Mouse (Mus musculus): ENCODE measurements at regions not wholly inside any gene's neighbourhood (a gene's known extent, or its start where the extent isn't known, plus 50 kb on each side); places are given as distances from the start of the nearest gene placed in this dataset.
"Not testable (repeated sequence)": the region's sequence is repeated elsewhere in the genome, so short reads cannot be mapped to it uniquely, and the experiment has no call there.

DNA sequence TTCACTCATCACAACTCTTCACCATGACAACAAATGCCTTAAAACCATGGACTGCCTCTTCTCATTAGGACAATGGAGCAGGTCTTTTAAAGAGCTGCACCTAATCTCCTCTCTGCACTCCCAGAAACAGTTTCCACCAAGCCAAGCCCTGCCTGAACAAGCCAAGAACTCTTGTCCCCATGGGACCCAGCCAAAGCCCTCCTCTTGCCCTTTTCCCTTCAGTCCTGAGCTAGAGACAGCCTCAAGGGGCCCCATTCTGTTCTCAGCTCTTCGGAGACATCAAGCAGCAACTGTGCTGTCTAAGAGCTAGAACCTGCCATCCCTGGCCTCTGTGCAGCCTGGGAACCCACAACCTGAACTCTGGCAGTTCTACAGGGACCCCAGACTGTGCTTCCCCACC, 345.0 kb upstream of the Irak1bp1 start:
- DNase-seq, result peak; percentile 14 to 33

DNA sequence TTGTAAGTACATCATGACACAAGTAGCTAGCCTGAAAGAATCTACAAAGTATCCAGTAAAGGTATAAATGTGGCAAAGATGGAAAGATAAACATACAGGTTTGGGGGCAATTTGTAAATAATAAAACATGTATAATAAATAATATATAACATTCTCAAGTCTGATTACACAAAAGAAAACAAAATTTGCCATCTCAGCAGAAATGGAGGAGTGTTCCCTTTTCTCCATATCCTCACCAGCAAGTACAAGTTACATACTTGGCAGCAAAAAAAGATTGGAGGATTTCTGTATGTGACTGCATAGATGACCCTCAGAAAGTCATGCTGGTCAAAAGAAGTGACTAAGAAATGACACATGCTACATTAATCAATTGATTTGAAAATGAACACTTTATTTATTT, 335.9 kb upstream of the Irak1bp1 start:
- no peak for DNase-seq

DNA sequence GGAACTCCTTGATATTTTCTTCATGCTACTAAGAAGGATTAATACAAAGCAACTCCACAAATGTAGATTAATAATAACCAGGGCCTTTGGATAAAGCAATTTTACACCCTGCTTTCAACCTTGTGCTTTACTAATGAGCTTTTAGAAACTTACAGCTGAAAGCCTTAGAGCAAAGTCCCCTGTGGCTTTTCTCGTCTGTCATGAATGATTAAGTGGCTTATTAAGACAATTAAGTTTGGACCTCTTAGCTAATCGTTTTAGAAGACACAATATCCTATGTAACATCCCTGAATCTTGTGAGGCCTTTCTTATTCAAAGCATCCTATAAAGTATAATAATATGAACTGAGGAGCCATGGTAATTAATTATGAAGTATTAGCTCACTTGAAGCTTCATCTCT, 319.3 kb upstream of the Irak1bp1 start:
- DNase-seq, result no peak

DNA sequence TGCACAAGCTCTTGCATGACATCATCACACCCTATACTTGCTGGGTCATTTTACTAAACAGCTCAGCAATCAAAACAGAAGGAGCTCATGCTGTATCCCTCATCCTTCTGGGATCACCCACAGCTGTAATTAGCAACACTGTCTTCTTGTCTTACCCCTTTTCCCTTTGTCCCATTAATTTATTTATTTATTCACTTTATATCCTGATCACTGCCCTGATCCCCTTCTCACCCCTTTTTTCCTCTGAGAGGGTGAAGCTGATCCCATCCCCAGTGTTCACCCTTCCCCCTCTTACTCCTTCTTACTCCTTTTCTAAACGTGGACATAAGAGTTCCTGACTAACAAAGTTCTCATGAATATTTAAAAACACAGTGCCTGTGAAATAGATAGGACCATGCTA, 310.3 kb upstream of the Irak1bp1 start:
- no peak for DNase-seq

DNA sequence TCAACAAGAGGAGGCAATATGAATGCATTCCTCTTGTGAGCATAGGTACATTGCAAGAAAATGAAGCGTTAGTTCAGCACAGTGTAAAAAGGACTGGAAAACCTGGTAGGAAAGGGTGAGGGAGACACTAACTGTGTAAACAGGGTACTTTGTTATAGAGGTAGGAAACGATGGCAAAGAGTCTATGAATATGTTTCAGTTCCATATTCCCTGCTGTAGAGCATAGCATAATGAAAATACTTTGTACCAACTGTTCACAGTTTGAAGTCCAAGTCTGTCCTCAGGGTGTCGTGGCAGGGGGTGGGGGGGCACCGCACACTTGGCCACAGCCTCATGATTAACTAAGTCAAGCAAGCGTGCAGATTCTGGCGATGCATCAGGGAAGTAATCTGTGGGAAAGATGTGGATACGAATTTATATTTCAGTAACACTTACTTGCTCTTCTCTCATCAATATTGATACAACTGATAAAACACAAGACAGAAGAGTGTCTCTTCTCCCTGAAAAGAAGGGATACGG, 301.4 kb upstream of the Irak1bp1 start:
- DNase-seq, result no peak

DNA sequence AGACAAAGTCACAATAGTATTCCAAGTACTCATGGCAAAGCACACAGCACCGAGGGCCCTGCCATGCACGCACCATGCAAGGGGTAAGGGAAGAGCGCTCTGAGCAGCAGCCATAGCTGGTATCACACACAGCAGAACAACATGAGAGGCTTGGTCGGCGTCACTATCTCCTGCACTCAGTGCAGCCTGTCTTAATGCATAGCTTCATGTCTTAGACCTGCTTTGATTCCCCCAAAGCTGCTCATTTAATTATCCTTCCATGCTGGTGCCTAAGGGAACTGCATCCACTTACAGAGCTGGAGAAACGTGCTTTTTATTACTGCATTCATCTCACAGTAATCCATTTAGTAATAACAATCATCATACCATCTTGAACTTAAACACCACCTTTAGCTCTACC, 276.6 kb upstream of the Irak1bp1 start:
- no peak for DNase-seq

DNA sequence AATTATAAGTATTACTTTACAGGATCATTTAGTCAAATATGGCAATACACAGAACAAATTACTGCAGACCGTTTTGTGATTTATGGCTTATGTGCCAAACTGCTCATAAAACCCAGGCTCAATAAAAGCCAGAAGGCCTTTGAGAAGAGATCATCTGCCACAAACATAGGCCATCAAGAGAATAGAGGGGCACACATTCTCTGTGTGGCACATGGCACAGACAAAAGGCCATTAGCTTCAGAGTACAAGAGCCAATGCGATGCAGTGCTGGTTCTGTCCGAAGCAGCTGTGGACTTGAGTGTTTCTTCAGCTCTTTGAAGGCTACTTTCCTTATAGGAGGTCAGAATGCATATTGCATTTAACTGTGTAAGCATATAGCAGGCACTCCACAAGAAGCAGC, 276.1 kb upstream of the Irak1bp1 start:
- DNase-seq, result no peak

DNA sequence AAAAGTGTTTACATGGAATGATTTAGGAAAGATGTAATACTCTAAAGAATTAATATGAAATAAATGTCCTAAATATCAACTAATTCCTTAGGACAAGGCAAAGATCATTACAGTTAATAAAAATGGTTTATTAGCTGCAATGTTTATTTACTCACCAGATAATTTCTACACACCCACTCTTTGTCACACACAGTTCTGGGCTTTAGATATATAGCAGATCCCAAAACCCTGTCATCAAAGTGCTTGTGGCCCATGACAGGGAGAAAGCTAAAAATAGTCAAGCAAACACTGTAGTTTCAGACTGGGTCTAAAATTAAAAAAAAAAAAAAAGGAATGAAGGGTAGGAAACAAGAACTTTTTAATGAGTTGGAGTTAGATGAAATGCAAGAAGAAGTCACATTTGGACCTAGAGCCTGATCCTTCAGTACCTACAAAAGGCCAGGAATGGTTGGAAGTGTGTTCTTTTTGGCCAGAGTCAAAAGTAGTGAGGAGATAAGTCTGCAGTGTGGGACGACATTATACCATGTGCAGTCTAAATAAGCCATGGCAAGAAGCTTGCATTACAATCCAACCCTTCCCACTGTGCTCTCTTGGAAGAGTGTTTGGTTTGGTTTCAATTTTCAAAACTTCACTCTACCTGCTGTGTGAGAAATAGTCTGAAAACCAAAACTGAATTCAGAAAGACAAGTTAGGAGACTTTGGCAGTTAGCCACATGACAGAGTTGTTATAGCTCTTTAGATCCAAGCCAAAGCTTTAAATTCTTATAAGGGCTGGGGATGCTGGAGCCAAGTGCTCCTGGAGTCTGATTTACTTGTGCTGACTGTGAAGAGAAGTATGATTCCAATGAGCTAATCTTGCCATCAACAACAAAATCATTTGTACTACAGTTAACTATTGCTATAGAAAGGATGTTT, 266.5 kb upstream of the Irak1bp1 start:
- peak; percentile 6 to 10 for DNase-seq

DNA sequence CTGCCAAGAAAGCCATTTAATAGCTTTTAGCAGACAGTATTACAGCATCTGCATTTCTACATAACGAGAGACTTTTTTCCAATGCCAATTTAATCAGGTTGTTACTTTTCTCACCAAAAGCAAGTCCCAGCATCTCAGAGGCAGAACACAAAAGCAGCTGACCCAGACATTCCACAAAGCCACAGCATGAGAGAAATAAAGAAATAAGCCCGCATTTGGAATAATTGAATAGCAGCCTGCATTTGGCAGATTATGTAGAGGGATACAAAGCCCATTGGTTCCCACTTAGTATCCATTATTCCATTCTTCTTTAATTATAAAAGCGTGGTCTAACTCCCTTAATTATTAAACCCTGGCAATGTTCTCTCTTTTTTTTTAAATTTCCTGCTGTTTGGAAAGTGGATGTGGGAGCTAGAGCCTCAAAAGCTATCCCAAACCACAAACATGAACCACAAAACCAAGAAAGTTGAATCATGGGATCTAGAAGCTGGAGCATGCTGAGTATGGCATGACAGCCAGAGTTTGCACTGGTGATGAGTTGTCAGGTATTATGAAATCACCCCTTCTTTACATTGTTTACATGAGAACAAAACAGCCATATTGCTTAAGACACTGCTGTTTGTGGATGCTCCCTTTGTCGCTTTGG, 247.8 kb upstream of the Irak1bp1 start:
- DNase-seq, result no peak

DNA sequence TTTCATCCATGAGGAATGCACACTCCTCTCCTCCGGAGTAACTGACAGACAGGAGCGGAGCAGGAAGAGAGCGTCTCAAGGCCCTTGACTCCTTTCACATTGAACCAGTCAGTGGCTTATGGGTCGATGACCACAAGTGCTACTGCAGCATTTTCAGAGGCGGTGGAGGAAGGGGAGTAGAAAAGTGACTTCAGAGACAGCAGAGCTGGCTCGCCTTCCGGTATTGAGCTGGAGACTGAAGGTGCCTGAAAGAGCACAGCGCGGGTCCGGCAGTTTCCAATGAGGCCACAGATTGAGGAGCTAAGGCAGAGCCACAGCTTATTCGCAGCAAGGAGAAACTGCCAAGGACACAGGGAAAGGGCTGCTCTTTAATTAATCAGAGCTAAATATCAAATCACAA, 220.2 kb upstream of the Irak1bp1 start:
- DNase-seq, result no peak

DNA sequence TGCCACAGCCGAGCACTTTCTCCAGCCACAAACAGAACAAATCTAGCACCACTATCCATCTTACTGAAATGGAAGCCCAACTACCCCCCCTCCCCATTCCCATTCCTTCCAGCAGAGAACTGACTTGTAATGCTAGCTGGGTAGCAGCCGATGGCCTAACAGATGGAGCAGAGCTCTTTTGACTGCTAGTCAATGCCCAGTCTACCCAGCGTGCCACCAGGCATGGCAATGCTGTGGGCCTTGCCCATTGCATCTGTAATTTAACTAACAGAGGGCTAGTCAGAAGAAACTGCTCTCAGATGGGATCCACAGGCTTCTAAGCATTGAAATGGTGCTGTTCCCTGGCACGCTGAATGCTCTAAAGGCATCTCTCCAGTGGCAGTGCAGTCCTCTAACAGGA, 219.4 kb upstream of the Irak1bp1 start:
- DNase-seq, result no peak

DNA sequence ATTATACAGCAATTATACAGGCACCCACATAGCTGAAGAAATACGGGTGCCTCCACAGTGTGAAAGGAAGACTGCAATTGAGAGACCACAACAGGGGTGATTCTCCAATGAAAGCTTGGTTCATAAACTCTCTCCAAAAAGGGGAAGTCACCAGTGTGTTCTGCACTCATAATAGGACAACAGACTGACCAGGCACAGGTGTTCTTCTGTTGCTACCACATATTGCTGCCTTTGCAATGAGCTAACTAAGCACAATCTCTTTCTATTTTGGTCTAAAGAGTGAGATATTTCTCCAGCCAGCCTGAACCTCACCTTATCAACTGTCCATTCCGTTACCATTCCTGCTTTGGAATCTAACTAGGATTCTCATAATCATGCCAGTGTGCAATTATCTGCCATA, 216.8 kb upstream of the Irak1bp1 start:
- DNase-seq, result no peak

DNA sequence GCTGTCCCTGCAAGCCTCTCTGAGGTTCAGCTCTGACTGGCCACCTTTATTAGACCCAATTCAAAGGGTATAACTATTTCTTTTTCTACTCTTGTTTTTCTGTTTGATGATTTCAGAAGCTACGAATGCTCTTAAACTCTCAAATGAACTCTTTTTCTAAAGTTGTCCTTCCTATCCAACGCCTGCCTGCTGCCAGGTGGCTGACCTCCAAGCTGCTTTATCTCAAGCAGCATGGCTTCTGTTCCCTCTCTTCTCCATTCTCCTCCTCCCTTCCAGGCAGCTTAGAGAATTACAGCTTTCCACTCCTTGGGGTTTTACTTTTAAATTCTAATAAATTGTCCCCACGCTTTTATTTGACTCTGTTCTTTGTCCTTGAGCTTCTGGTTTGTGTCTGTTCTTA, 196.9 kb upstream of the Irak1bp1 start:
- peak; percentile 50 to 59 for DNase-seq

DNA sequence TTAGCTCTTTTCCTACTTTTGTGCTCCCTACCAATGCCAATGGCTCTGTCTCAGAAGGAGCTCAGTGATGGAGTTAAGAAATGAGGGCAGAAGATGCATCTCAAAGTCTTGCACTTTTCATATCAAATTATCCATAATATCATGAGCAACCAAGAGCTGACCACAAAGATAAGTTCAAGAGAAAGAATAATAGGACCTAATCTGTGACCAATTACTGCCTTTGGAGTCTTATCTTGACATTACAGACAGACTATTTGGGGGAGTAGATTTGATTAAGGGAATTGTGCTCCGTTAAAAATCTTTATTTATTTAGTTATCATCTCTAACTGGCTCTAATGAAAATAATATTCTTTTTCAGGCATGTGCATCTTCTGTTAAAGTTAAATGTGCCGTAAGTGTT, 189.1 kb upstream of the Irak1bp1 start:
- no peak for DNase-seq

DNA sequence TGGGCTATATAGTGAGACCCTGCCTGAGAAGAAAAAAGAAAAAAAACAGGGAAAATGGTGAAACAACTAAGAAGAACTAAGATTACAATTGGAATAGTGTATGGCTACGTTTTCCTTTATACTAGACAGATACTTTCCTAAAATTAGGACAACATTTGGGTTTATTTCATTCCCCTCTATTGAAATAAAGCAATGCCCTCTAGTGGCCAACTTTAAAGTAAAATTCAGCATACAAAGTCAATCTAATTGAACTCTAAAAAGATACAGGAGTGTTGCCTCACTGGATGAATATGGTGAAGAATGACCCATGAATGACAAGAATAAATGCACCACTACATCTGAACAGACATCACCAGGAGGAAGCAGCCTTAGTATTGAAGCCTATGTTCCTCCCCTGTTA, 185.4 kb upstream of the Irak1bp1 start:
- peak in 1 of 2 experiments; percentile 15 for DNase-seq

DNA sequence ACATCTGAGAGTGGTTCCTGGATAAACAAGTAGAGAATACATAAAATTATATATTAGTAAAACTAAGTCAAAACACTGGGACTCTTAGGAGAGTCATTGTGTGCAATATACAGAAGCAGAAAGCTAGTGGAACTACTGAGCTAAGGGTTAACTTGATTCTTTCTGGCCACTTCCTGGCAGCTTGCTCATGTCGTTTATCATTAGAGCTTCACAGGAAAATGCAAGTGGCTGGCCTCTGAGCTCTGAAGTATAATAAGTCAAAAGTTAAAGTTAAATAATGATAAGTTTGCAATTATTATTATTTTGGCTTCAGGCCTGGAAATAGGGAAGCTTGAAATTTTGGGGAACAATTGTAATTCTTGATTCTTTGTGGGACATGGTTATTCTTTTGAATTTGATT, 173.8 kb upstream of the Irak1bp1 start:
- not testable (repeated sequence) for DNase-seq

DNA sequence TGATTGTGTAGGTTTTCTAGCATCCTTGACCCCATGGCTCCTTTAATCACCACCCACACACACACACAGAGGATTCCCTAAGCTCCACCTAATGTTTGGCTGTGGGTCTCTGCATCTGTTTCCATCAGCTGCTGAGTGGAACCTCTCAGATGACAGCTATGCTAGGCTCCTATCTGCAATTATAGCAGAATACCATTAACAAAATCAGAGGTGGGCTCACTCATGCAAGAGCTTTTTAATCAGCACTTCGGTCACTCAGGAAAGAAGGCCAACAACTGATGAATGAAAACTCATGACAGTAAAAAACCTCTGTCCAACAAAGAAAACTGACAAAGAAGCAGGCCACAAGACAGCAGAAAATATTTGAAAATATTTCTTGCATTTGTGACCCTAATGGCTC, 147.1 kb upstream of the Irak1bp1 start:
- no peak for DNase-seq

DNA sequence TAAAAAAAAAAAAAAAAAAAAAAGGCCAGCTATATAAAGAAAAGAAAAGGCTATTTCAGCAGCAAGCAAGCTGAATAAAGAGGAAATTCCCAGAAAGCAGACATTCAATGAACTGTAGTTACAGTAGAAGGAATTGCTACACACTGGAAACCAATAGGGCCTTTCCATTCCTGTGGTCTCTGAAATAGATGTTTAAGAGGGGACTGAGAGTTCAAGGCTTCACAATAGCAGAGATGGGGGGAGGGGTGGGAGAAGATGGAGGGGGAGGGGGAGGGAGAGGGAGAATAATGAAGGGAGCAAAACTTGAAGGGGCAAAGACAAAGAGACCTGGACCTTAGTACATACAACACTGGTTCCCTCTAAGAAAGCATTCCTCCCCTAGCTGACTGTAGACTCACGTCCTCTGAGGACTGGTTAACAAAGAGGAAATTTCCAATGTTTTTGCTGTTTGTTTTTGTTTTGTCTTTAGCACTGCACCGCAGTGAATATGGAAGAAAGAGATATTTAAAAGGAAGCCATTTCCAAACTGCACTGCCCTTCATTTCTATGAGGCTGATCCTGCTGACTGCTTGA, 119.8 kb upstream of the Irak1bp1 start:
- no peak for DNase-seq

DNA sequence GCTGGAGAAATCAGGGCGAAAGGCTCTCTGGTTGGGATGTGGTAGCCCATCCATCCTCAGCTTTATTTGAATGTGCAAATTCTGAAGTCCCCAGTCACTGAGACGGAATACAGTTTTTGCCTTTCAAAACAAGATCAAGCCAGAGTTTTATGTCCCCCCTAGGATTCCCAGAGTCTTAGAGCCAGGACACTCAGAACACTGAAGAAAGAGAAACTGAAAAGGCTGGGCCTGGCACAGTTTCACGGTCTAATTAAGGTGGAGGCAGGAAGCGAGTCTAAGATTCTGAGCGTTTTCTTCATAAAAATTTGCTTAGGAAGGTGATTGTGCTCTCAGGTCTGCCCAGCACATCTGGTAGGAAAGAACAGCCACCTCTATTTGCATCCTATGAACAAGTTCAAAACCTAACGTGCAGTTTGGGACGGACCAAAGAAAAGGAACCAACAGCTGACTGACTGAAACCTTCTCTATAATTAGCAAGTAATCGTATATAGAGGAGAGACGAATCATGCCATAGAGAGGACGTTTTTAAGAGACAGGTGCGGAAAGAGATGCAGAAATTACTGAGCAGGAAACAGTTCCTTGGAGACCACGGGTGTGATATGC, 119.2 kb upstream of the Irak1bp1 start:
- no peak for DNase-seq

DNA sequence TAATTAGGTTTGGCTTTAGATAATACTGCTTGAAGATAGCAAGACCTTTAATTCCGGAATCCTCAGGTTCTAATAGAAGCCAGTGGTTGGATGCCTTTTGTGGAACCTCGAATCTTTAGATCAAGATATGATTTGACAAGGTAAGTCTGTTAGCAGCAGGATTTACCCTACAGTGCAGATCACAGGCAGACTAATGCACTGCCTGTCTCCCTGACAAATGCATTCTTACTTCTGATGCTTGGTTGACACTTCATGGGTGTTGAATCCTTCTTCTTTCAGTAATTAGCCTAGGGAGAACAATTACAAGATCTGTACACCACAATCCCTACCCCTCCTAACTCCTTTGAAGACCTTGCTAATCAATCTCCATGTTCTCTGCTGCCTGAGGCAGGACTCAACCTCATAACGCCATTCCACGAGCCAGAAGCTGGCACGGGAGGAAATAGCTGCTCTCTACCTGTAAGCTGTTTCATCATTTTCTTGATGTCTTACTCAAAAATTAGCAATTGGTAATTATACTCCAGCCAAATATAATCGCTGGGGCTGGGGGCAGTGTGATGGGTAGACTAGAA, 118.3 kb upstream of the Irak1bp1 start:
- DNase-seq, result no peak

DNA sequence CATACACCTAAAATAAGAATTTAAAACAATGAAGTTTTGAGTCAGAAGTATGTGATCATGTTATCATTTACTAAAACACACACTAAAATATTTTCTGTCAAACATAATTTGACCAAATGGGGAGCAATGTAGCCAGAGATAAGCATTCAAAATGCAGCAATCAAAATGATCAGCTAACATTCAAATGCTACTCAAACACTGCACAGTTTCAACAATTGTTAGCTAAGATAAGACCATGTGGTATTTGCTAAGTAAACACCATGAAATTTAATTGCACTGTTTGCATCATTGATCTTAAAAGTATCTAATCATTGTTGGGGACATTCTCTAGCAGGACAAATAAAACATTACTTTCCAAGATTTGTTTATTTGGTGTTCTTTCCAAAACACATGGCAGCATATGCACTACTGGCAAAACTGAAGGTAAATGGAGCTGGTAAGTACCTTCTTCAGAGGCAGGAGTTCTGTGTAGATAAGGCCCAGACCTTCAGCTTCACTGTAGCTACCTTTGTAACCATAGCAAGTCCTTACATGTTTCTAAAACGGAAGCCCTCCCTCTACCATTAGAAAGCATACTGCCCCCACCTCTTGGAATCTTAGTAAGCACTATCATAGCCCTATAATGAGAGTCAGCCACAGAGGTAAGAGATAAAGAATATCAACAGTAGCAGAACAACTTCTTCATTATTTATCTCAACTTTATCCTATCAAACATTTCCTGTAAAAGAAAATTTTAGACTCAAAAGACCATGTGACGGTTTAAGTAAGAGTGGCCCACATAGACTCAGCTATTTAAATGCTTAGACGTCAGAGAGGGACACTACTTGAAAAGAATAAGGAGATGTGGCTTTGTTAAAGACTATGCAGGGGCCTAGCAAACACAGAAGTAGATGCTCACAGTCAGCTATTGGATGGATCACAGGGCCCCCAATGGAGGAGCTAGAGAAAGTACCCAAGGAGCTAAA, 116.3 kb upstream of the Irak1bp1 start:
- DNase-seq, result no peak

Measured in heart, adult 18-20 months (tissue).